ENCODE assay signal across 10 mouse cellular contexts in genomic region chr9:64790673-64791660, GRCm38 (mm10). TPM values are rescaled to one million over a fixed set of nuclear protein-coding genes. Genes with fewer than 3 reads are reported as not detected.
DNase-seq lines count a peak whose midpoint lies in the region; ATAC-seq and TF ChIP-seq lines count a peak whose summit lies in the region.
"Had no signal": no experiment of that assay in that cellular context is flagged by ENCODE, and none has a peak within 500 bp of the region (broad histone marks: within the 10 kb centered on the region; RNA-seq: fewer than 3 reads in every experiment).

No protein-coding gene starts in this region.

- 0 out of 2 replicates have a peak overlapping the region, but pooled peaks have one; percentile 13 for H3K4me2 ChIP-seq in liver, embryonic 13.5 days

- no peaks in the 10 kb centered on the region for H3K27me3 ChIP-seq in liver, embryonic 13.5 days

- H3K27ac ChIP-seq in liver, embryonic 13.5 days: peak overlapping the region; percentile 98
- H3K27ac ChIP-seq: heart, embryonic 10.5 days had no signal

- 61% methylated on average over 7 of the region's 7 CpGs for WGBS in lung, adult 2 months
- 56% methylated on average over 7 of the region's 7 CpGs for WGBS in liver, embryonic 13.5 days (ENCODE audit: insufficient replicate concordance)

- H3K36me3 ChIP-seq in liver, embryonic 13.5 days: no peaks in the 10 kb centered on the region
- H3K36me3 ChIP-seq: heart, embryonic 10.5 days had no signal

- ATAC-seq in common myeloid progenitor, adult 5-6 weeks (replicated peaks; ENCODE audit: low read depth, poor library complexity, severe bottlenecking): 0 out of 2 replicates have a peak, but pooled peaks have one; percentile 16
- ATAC-seq in liver, embryonic 13.5 days (ENCODE audit: low read depth): no peak
- peak; percentile 18; the same call in 1 of the 2 replicates for ATAC-seq in neutrophil, adult 5-6 weeks (ENCODE audit: extremely low read depth, insufficient number of reproducible peaks, low FRiP score, poor library complexity, severe bottlenecking)

- no peaks in the 10 kb centered on the region for H3K9me3 ChIP-seq in liver, embryonic 13.5 days (replicated peaks)
- H3K9me3 ChIP-seq: heart, embryonic 10.5 days had no signal

- DNase-seq in lung, adult 18-20 months: peak; percentile 46 to 56
- no peak for DNase-seq in lung, adult 2 months
- no peak for DNase-seq in liver, embryonic 13.5 days
- DNase-seq in cerebellum, adult 18-20 months: no peak
- DNase-seq in urinary bladder, postnatal 25 days (ENCODE audit: low spot score): no peak
- DNase-seq: cerebellum, postnatal 36 days; spleen, adult 18-20 months had no signal

- TF ChIP-seq CTCF in lung, adult 2 months (IDR thresholded peaks at IDR 0.05; ENCODE audit: insufficient read depth, low read length): no peak

- no peak for TF ChIP-seq POLR2A in lung, adult 2 months (IDR thresholded peaks at IDR 0.05; ENCODE audit: borderline replicate concordance, extremely low read depth, low read depth, low read length)

- H3K9ac ChIP-seq in liver, embryonic 13.5 days: peak overlapping the region; percentile 60

- no peak overlapping the region for H3K4me3 ChIP-seq in lung, adult 2 months (replicated peaks; ENCODE audit: extremely low read depth, low read depth, low read length)
- H3K4me3 ChIP-seq in liver, embryonic 13.5 days (replicated peaks): no peak overlapping the region
- H3K4me3 ChIP-seq: heart, embryonic 10.5 days had no signal

- peaks cover 16% of the 10 kb centered on the region for H3K4me1 ChIP-seq in lung, adult 2 months (ENCODE audit: control insufficient read depth, insufficient read depth, low read length)
- H3K4me1 ChIP-seq in liver, embryonic 13.5 days (replicated peaks): peaks cover 80% of the 10 kb centered on the region
- H3K4me1 ChIP-seq: heart, embryonic 10.5 days had no signal

RNA-seq across cellular contexts. Expression of gene Dennd4a, which starts 20.2 kb away (rescaled TPM):
- 9.0 and 16.5 TPM in 2 replicates for polyA plus RNA-seq in lung, adult 2 months (2012; rRNA removed)
- total RNA-seq in common myeloid progenitor, adult 5-6 weeks (2017): 46.0 and 49.2 TPM in 2 replicates
- 24.1 and 27.0 TPM in 2 replicates for polyA plus RNA-seq in liver, embryonic 13.5 days (2015; fragmentation: Nextera tagmentation; extraction: Ambion mirVana)
- total RNA-seq in neutrophil, adult 5-6 weeks (2017): 400 and 432 TPM in 2 replicates

RNA-seq across cellular contexts. Expression of gene Rab11a, which starts 53.4 kb away (rescaled TPM):
- 74.4 and 109 TPM in 2 replicates for polyA plus RNA-seq in lung, adult 2 months (2012; rRNA removed)
- 119 and 130 TPM in 2 replicates for total RNA-seq in common myeloid progenitor, adult 5-6 weeks (2017)
- polyA plus RNA-seq in liver, embryonic 13.5 days (2015; fragmentation: Nextera tagmentation; extraction: Ambion mirVana): 254 and 265 TPM in 2 replicates
- total RNA-seq in neutrophil, adult 5-6 weeks (2017): 143 and 167 TPM in 2 replicates

Comparison
In these comparisons a context has a peak if more than half of its experiments do, and no peak if none do; other contexts are left out.
1. DNase-seq: peak in lung, adult 18-20 months (2 of 2); none in lung, adult 2 months (single experiment), liver, embryonic 13.5 days (single experiment), cerebellum, adult 18-20 months (0 of 2) and urinary bladder, postnatal 25 days (single experiment).